Comparison of ENCODE assay signal across 14 mouse cellular contexts in the genomic region with DNA sequence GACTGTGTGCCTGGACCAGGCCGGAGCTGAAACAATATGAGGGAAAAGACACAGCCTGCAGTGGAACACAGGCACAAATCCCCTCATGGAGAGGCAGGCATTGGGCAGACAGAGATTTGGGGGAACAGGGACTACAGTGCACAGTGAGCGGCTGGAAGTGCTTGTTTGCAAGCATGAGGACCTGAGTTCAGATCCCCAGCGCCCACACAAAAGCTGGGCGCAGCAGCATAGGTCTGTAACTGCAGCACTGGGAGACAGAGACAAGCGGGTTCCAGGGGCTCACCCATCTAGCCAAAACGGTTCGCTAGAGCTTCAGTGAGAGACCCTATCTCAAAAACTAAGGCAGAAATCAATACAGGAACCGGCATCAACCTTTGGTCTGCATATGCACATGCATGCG.
"Had no signal": no experiment of that assay in that cellular context is flagged by ENCODE, and none has a peak within 500 bp of the region (broad histone marks: within the 10 kb centered on the region; RNA-seq: fewer than 3 reads in every experiment).

No protein-coding gene starts in this region.

- H3K36me3 ChIP-seq: limb, embryonic 15.5 days; midbrain, embryonic 10.5 days; neural tube, embryonic 15.5 days had no signal

- H3K4me3 ChIP-seq: limb, embryonic 15.5 days; midbrain, embryonic 10.5 days; myocyte; neural tube, embryonic 15.5 days had no signal

- H3K4me2 ChIP-seq: limb, embryonic 15.5 days; neural tube, embryonic 15.5 days had no signal

- DNase-seq: kidney, adult 2 months; kidney, postnatal 36 days; lung, postnatal 4 days; midbrain, embryonic 14.5 days; retina, postnatal 1 day; thymus, adult 18-20 months; thymus, postnatal 36 days had no signal

- H3K27ac ChIP-seq: limb, embryonic 15.5 days; liver, embryonic 14.5 days; midbrain, embryonic 10.5 days; neural tube, embryonic 15.5 days had no signal

- H3K9me3 ChIP-seq: limb, embryonic 15.5 days; midbrain, embryonic 10.5 days; neural tube, embryonic 15.5 days had no signal

- ATAC-seq: intestine, embryonic 16.5 days; lung, postnatal 0 days had no signal

- H3K9ac ChIP-seq: limb, embryonic 15.5 days; liver, embryonic 14.5 days; neural tube, embryonic 15.5 days had no signal
